Mouse (Mus musculus): ENCODE measurements around the gene Olfr709-ps1. TPM values are rescaled to one million over a fixed set of nuclear protein-coding genes. Genes with fewer than 3 reads are reported as not detected.
"Not testable (repeated sequence)": the region's sequence is repeated elsewhere in the genome, so short reads cannot be mapped to it uniquely, and the experiment has no call there.

The Olfr709-ps1 gene
- not detected for total RNA-seq (2022)

DNA sequence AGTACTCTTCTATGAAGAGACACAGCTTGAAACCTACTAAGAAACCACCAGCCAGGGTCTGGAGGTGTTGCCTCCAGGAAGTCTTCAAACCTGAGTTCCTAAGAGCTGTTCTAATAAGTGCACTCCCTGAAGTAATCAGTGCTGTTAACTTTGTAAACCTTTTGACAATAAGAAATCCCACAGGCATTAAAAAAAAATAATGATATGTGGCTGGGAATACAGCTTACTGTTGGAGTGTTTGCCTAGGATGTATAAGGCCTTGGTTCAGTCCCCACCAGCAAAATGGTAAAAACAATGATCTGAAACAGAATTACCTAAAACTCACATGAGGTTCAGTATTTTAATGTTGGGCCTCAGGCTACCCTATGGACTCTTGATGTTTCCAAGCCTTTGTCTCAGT is at the start of gene Olfr709-ps1:
Gene Olfr709-ps1, minus strand, starts transcription at position 101 of the 400 bp plus-strand sequence.
- no peak for DNase-seq (ENCODE audit: low spot score)

DNA sequence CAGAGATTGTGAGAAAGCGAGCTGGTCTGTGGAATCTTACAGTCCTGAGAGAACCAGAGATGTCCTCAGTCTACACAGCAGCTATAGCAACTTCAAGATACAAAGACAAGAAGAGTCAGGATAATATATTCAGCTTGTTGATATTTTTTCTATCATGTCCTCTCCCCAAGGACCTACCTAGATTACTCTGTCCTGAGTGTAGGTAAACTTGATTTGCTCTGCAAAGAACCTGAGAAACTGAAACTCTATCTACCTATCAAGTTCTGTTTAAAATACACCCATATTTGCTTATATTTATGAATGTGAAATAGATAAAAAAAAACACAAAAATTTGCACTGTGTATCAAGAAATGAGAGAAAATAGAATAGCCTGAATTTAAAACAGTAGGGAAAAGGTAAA is 43.3 kb upstream of the Olfr709-ps1 start, which contains the start of gene Olfr711:
Gene Olfr711, minus strand, starts transcription at position 101 of the 400 bp plus-strand sequence.
- no peak for DNase-seq (ENCODE audit: low spot score)

DNA sequence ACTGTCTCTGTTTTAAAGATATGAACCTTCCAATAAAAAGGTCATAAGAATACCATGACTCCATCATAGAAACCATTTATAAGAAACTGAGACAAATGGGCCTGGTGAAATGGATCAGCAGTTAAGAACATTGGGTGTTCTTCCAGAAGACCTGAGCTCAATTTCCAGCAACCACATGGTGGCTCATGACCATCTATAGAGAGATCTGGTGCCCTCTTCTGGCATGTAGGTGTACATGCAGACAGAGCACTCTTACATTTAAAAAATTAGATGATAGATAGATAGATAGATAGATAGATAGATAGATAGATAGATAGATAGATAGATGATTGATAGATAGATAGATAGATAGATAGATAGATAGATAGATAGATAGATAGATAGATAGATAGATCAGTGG is 35.5 kb upstream of the Olfr709-ps1 start:
- not testable (repeated sequence) for DNase-seq (ENCODE audit: low spot score)

DNA sequence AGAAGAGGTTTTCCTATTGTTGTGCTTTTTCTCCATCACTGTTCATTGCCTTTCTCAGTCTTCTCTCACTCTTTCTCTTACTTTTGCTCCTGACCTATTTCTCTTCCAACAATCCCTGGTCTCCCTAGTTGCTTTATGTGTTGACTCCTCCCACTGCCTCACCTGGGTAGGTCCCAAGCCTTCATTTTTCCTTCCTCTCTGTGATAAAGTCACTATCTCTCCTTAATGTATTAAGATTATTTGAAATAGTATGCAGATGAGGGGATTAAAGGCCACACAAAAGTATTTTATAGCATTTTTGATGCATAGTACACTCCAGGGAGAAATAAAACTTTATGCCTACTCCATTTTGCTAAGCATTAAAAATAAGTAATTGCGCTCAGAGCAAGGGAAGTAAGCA is 31.8 kb upstream of the Olfr709-ps1 start, which contains the start of gene Olfr6:
Gene Olfr6, minus strand, starts transcription at position 101 of the 400 bp plus-strand sequence.
- DNase-seq (ENCODE audit: low spot score), result no peak

DNA sequence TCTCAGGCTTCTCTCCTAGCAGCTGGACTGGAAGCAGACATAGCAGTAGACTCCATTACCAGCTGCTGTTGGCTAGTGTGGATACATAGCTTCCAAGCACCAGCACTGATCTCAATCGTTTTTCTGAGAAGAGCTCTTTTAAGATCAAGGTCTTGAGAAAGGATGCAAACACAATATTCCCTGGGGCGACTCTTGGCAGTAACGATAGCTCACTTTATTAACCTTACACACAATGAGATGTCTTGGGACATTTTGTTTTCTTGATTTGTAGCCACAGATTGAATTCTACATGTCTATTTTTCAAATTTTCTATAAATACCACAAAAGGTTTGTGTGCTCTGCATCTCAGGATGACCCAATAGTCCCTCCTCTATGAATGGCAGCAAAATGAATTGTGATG is 16.2 kb upstream of the Olfr709-ps1 start, which contains the start of gene Olfr710:
Gene Olfr710, minus strand, starts transcription at position 101 of the 400 bp plus-strand sequence.
- no peak for DNase-seq (ENCODE audit: low spot score)

DNA sequence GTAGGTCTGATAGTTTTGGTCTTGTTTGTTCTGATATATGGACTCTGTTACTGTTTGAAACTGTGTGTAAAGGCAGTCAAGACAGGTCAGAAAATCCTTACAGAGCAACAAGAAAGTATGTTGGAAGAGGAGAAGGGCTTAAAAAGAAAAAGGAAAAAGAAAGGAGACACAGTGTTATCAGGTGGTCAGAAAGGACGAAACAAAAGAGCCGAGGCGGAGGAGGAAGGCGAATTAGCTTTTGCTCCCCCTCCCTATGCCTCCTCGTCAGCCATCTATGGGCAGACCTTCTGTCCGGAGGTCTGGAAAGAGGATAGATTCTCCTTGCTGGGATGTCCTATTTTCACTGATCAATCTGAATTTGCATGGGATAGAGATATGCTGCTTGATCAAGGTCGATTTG is 11.1 kb downstream of the Olfr709-ps1 start:
- DNase-seq (ENCODE audit: low spot score), result not testable (repeated sequence)

DNA sequence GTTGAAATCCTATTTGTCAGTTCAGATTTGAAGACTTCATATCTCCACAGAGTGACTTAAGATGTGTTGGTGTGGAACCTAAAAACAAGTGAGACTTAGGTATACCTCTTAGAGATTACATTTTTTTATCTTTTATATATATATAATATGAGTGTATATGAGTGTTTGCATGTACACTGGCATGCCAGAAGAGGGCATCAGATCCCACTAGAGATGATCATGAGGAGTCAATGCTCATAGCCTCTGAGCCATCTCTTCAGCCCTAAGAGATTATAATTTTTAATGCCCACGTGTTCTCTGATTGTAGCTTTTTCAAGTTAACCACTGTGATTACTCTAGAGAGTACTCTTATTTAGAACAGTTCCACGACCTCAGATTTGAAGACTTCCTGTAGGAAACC is 24.3 kb downstream of the Olfr709-ps1 start, which contains the start of gene Olfr1532-ps1:
Gene Olfr1532-ps1, plus strand, starts transcription at position 326 of the 400 bp plus-strand sequence.
- DNase-seq (ENCODE audit: low spot score), result no peak

DNA sequence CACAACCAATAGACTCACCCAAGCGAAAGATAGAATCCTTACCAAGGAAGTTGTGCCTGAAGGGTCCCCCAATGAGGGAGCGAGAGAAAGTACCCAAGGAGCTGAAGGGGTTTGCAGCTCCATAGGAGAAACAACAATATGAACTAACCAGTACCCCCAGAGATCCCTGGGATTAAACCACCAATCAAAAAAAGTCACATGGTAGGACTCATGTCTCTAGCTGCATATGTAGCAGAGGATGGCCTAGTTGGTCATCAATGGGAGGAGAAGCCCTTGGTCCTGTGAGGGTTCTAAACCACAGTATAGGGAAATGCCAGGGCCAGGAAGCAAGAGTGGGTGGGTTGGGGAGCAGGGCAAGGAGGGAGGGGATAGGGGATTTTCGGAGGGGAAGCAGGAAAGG is 30.9 kb downstream of the Olfr709-ps1 start, which contains the start of gene Olfr707:
Gene Olfr707, minus strand, starts transcription at position 101 of the 400 bp plus-strand sequence.
- DNase-seq (ENCODE audit: low spot score), result not testable (repeated sequence)

DNA sequence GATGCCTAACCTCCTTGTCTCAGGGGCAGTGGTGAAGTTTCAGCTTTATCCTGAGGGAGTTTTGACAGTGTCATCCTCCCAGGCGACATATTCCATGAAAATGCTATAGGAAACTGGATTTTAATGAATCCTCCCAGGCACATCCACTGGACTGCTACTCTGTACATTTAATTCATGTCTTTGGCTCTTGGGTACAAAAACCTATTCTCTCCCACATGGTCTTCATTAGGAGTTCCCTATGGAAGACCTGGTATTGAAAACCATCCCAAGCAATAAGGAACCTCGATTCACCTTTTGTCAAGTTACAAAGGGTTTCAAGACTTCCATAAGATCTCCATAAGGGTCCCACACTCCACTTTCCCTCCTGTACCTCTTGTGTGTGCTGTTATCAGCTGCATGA is 44.0 kb downstream of the Olfr709-ps1 start, which contains the start of gene Olfr706:
Gene Olfr706, minus strand, starts transcription at position 101 of the 400 bp plus-strand sequence.
- no peak for DNase-seq (ENCODE audit: low spot score)

DNA sequence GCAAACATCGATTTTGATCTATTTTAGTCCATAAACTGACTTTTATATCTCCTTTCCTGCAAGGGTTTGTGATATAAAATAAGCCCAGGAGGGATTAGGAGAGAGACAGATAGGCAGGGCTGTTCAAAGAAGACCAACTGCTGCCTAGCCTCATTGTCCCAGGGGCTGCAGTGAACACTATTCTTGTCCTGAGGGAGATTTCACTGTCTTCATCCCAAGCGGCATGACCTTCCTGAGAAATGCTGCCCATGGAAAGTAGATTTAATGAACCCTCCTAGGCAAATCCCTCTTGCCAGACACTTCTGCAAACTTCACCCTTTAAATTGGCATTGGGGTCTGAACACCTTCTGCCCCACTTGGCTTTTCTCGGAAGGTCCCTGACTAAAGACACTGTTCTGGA is 55.2 kb downstream of the Olfr709-ps1 start, which contains the start of gene Olfr705:
Gene Olfr705, minus strand, starts transcription at position 101 of the 400 bp plus-strand sequence.
- no peak for DNase-seq (ENCODE audit: low spot score)

Other genes starting within 250 kb of the Olfr709-ps1 start
- gene Olfr694, start 240.4 kb downstream of the Olfr709-ps1 start, total RNA-seq (2022), result not detected
- gene Olfr695, start 215.8 kb downstream of the Olfr709-ps1 start, total RNA-seq (2022), result not detected
- gene Olfr697, start 189.8 kb downstream of the Olfr709-ps1 start, total RNA-seq (2022), result not detected
- not detected for gene Olfr698, start 176.8 kb downstream of the Olfr709-ps1 start, total RNA-seq (2022)
- not detected for gene Olfr699, start 139.0 kb downstream of the Olfr709-ps1 start, total RNA-seq (2022)
- not detected for gene Olfr700, start 123.4 kb downstream of the Olfr709-ps1 start, total RNA-seq (2022)
- not detected for gene Olfr701, start 118.1 kb downstream of the Olfr709-ps1 start, total RNA-seq (2022)
- not detected for gene Olfr702, start 98.3 kb downstream of the Olfr709-ps1 start, total RNA-seq (2022)
- not detected for gene Olfr703, start 88.9 kb downstream of the Olfr709-ps1 start, total RNA-seq (2022)
- not detected for gene Olfr704, start 69.0 kb downstream of the Olfr709-ps1 start, total RNA-seq (2022)
- gene Olfr705, start 55.3 kb downstream of the Olfr709-ps1 start, total RNA-seq (2022), result not detected
- not detected for gene Olfr706, start 44.1 kb downstream of the Olfr709-ps1 start, total RNA-seq (2022)
- not detected for gene Olfr707, start 31.0 kb downstream of the Olfr709-ps1 start, total RNA-seq (2022)
- not detected for gene Olfr1532-ps1, start 24.2 kb downstream of the Olfr709-ps1 start, total RNA-seq (2022)
- gene Olfr710, start 16.1 kb upstream of the Olfr709-ps1 start, total RNA-seq (2022), result not detected
- gene Olfr6, start 31.7 kb upstream of the Olfr709-ps1 start, total RNA-seq (2022), result not detected
- gene Olfr711, start 43.2 kb upstream of the Olfr709-ps1 start, total RNA-seq (2022), result not detected
- gene Olfr2, start 73.9 kb upstream of the Olfr709-ps1 start, total RNA-seq (2022), result not detected
- gene Olfr713, start 99.0 kb upstream of the Olfr709-ps1 start, total RNA-seq (2022), result not detected
- not detected for gene Olfr714, start 138.8 kb upstream of the Olfr709-ps1 start, total RNA-seq (2022)
- gene Olfr17, start 161.0 kb upstream of the Olfr709-ps1 start, total RNA-seq (2022), result not detected
- not detected for gene Olfr715b, start 178.2 kb upstream of the Olfr709-ps1 start, total RNA-seq (2022)
- not detected for gene Olfr715, start 198.9 kb upstream of the Olfr709-ps1 start, total RNA-seq (2022)
- not detected for gene Olfr716, start 206.1 kb upstream of the Olfr709-ps1 start, total RNA-seq (2022)
- gene Nlrp14, start 234.8 kb upstream of the Olfr709-ps1 start, total RNA-seq (2022), result not detected